In genomic region chr1:44218876-44219275, GRCm38 (mm10) we compare ENCODE assay signal across 11 mouse cellular contexts. TPM values are rescaled to one million over a fixed set of nuclear protein-coding genes. Genes with fewer than 3 reads are reported as not detected.
DNase-seq lines count a peak whose midpoint lies in the region; ATAC-seq and TF ChIP-seq lines count a peak whose summit lies in the region.
"Had no signal": no experiment of that assay in that cellular context is flagged by ENCODE, and none has a peak within 500 bp of the region (broad histone marks: within the 10 kb centered on the region; RNA-seq: fewer than 3 reads in every experiment).

Gene Mettl21e (minus strand): TSS chr1:44218961.

- H3K27ac ChIP-seq in kidney, postnatal 0 days = no peak within 1 kb of the TSS
- H3K27ac ChIP-seq in intestine, postnatal 0 days (ENCODE audit: low read depth, low read length) = no peak within 1 kb of the TSS
- H3K27ac ChIP-seq: forebrain, embryonic 10.5 days; hindbrain, embryonic 12.5 days; limb, embryonic 10.5 days; macrophage had no signal

- peak; percentile 57 for DNase-seq in kidney, postnatal 0 days (ENCODE audit: low spot score)
- DNase-seq in kidney, adult 18-20 months = no peak
- peak; percentile 75 for DNase-seq in gonadal fat pad, adult 2 months (ENCODE audit: low read depth)
- DNase-seq in heart, postnatal 25 days (ENCODE audit: low spot score) = peak; percentile 11
- peak; percentile 51 to 76 for DNase-seq in lung, postnatal 4 days
- DNase-seq in urinary bladder, postnatal 4 days (ENCODE audit: low spot score in 2 of 2) = no peak

- H3K4me1 ChIP-seq in kidney, postnatal 0 days (replicated peaks; ENCODE audit: insufficient read depth, low read length) = no peaks in the 10 kb centered on the region
- no peaks in the 10 kb centered on the region for H3K4me1 ChIP-seq in intestine, postnatal 0 days (replicated peaks; ENCODE audit: control insufficient read depth, insufficient read depth, low read length)
- H3K4me1 ChIP-seq: forebrain, embryonic 10.5 days; hindbrain, embryonic 12.5 days; limb, embryonic 10.5 days had no signal

- no peaks in the 10 kb centered on the region for H3K36me3 ChIP-seq in kidney, postnatal 0 days (ENCODE audit: insufficient read depth, low read length)
- H3K36me3 ChIP-seq in intestine, postnatal 0 days (ENCODE audit: control insufficient read depth, insufficient read depth) = no peaks in the 10 kb centered on the region
- H3K36me3 ChIP-seq: forebrain, embryonic 10.5 days; hindbrain, embryonic 12.5 days; limb, embryonic 10.5 days had no signal

- no peak for ATAC-seq in kidney, postnatal 0 days (replicated peaks; ENCODE audit: low FRiP score, low read depth)
- no peak for ATAC-seq in intestine, postnatal 0 days

- intact Hi-C loops in heart, postnatal 25 days (cut with DNase I) = no loop called here

- no peak for TF ChIP-seq CTCF in kidney, postnatal 0 days (IDR thresholded peaks at IDR 0.05; ENCODE audit: low read depth)
- no peak for TF ChIP-seq CTCF in intestine, postnatal 0 days (IDR thresholded peaks at IDR 0.05; ENCODE audit: low read depth)

- H3K27me3 ChIP-seq in kidney, postnatal 0 days (ENCODE audit: insufficient read depth, low read length) = no peaks in the 10 kb centered on the region
- H3K27me3 ChIP-seq in intestine, postnatal 0 days (replicated peaks; ENCODE audit: control insufficient read depth, insufficient read depth, low read length) = no peaks in the 10 kb centered on the region
- H3K27me3 ChIP-seq: hindbrain, embryonic 12.5 days had no signal

- H3K4me2 ChIP-seq in kidney, postnatal 0 days (ENCODE audit: low read length) = no peak within 1 kb of the TSS
- H3K4me2 ChIP-seq in intestine, postnatal 0 days (replicated peaks; ENCODE audit: low read depth) = no peak within 1 kb of the TSS
- H3K4me2 ChIP-seq: hindbrain, embryonic 12.5 days had no signal

- 41% methylated on average over 1 of the region's 1 CpGs for WGBS in kidney, postnatal 0 days
- 66% methylated on average over 1 of the region's 1 CpGs for WGBS in intestine, postnatal 0 days

- no peaks in the 10 kb centered on the region for H3K9me3 ChIP-seq in kidney, postnatal 0 days (replicated peaks; ENCODE audit: low read length)
- no peaks in the 10 kb centered on the region for H3K9me3 ChIP-seq in intestine, postnatal 0 days (ENCODE audit: control insufficient read depth)
- H3K9me3 ChIP-seq: forebrain, embryonic 10.5 days; hindbrain, embryonic 12.5 days; limb, embryonic 10.5 days had no signal

- no peak within 1 kb of the TSS for H3K9ac ChIP-seq in kidney, postnatal 0 days (ENCODE audit: low read depth, low read length)
- no peak within 1 kb of the TSS for H3K9ac ChIP-seq in intestine, postnatal 0 days (ENCODE audit: low read depth, low read length)
- H3K9ac ChIP-seq: hindbrain, embryonic 12.5 days had no signal

- H3K4me3 ChIP-seq in kidney, postnatal 0 days (replicated peaks; ENCODE audit: low read depth, low read length) = no peak within 1 kb of the TSS
- no peak within 1 kb of the TSS for H3K4me3 ChIP-seq in intestine, postnatal 0 days (ENCODE audit: low read depth, low read length)
- H3K4me3 ChIP-seq: forebrain, embryonic 10.5 days; hindbrain, embryonic 12.5 days; limb, embryonic 10.5 days had no signal

RNA-seq across cellular contexts. Expression of gene Mettl21e, which starts in this region (rescaled TPM):
- not detected in 2 replicates for polyA plus RNA-seq in kidney, postnatal 0 days (2015; fragmentation: Nextera tagmentation; extraction: Ambion mirVana)
- not detected in 2 replicates for polyA plus RNA-seq in gonadal fat pad, adult 2 months (2012; rRNA removed)
- under 1 TPM in 1 of 2 experiments, not detected in 1; 0.08 TPM for total RNA-seq in heart, postnatal 25 days (2021)
- polyA plus RNA-seq in intestine, postnatal 0 days (2015; fragmentation: Nextera tagmentation; extraction: Ambion mirVana) = not detected in 2 replicates
- polyA plus RNA-seq: forebrain, embryonic 10.5 days; hindbrain, embryonic 12.5 days; limb, embryonic 10.5 days; macrophage had no signal

Comparison
In these comparisons a context has a peak if more than half of its experiments do, and no peak if none do; other contexts are left out.
1. Peak in DNase-seq in kidney, postnatal 0 days; RNA of the gene not detected or under 1 TPM.
2. Peak in DNase-seq in gonadal fat pad, adult 2 months; RNA of the gene not detected or under 1 TPM.
3. Peak in DNase-seq in heart, postnatal 25 days; RNA of the gene not detected or under 1 TPM.
4. DNase-seq: peak in lung, postnatal 4 days (2 of 2); none in kidney, adult 18-20 months (single experiment) and urinary bladder, postnatal 4 days (0 of 2).